Comparison of ENCODE assay signal across 28 mouse cellular contexts in the genomic region with DNA sequence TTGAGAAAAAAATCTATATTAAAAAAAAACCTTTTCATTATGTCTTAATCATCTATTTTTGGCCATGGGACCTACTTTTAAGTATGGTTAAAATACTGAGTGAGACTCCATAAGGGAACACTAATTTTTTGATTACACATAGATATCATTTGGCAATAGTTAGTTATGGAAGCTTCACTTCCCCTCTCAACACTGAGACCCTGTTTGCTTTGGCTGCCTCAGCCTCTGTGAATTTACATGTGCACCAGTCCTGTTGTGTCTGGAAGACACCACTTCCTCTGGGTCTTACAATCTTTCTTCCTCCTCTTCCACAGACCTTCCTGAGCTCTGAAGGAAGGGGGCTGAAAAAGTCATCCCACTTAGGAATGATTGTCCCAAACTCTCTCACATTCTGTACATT. TPM values are rescaled to one million over a fixed set of nuclear protein-coding genes. Genes with fewer than 3 reads are reported as not detected.
"Had no signal": no experiment of that assay in that cellular context is flagged by ENCODE, and none has a peak within 500 bp of the region (broad histone marks: within the 10 kb centered on the region; RNA-seq: fewer than 3 reads in every experiment).

No protein-coding gene starts in this region.

- DNase-seq: kidney, adult 18-20 months; kidney, adult 9 months; kidney, postnatal 14 days; kidney, postnatal 4 days; liver; lung, adult 18-20 months; lung, postnatal 10 days; lung, postnatal 36 days; right cerebral cortex, adult 18-20 months; right cerebral cortex, postnatal 14 days; right cerebral cortex, postnatal 4 days; thymus, postnatal 36 days had no signal

- H3K36me3 ChIP-seq: limb, embryonic 10.5 days; limb, embryonic 13.5 days; liver, embryonic 12.5 days; liver, embryonic 15.5 days; lung, embryonic 15.5 days; midbrain, embryonic 12.5 days; stomach, embryonic 15.5 days had no signal

- H3K4me3 ChIP-seq: limb, embryonic 10.5 days; limb, embryonic 13.5 days; liver, embryonic 12.5 days; liver, embryonic 15.5 days; lung, embryonic 15.5 days; midbrain, embryonic 12.5 days; stomach, embryonic 15.5 days had no signal

- H3K4me1 ChIP-seq: limb, embryonic 10.5 days; limb, embryonic 13.5 days; liver, embryonic 12.5 days; liver, embryonic 15.5 days; lung, embryonic 15.5 days; midbrain, embryonic 12.5 days; stomach, embryonic 15.5 days had no signal

- H3K9me3 ChIP-seq: limb, embryonic 10.5 days; limb, embryonic 13.5 days; liver, embryonic 12.5 days; liver, embryonic 15.5 days; lung, embryonic 15.5 days; midbrain, embryonic 12.5 days; stomach, embryonic 15.5 days had no signal

- ATAC-seq: intestine, embryonic 16.5 days; liver, embryonic 12.5 days; midbrain, embryonic 16.5 days had no signal

- H3K4me2 ChIP-seq: limb, embryonic 13.5 days; liver, embryonic 12.5 days; liver, embryonic 15.5 days; lung, embryonic 15.5 days; midbrain, embryonic 12.5 days; stomach, embryonic 15.5 days had no signal

- H3K27ac ChIP-seq: limb, embryonic 10.5 days; limb, embryonic 13.5 days; liver, embryonic 12.5 days; liver, embryonic 15.5 days; lung, embryonic 15.5 days; midbrain, embryonic 12.5 days; stomach, embryonic 15.5 days had no signal

- H3K9ac ChIP-seq: limb, embryonic 13.5 days; liver, embryonic 12.5 days; liver, embryonic 15.5 days; lung, embryonic 15.5 days; midbrain, embryonic 12.5 days; stomach, embryonic 15.5 days had no signal

- H3K27me3 ChIP-seq: limb, embryonic 13.5 days; liver, embryonic 12.5 days; liver, embryonic 15.5 days; lung, embryonic 15.5 days; midbrain, embryonic 12.5 days; stomach, embryonic 15.5 days had no signal

RNA-seq across cellular contexts. Expression of a gene that starts 11.1 kb away (rescaled TPM):
- total RNA-seq: layer of hippocampus, adult 18-20 months; layer of hippocampus, postnatal 14 days; left cerebral cortex, adult 18-20 months; left cerebral cortex, postnatal 25 days had no signal
- polyA plus RNA-seq: intestine, embryonic 16.5 days; liver, embryonic 12.5 days; liver, embryonic 15.5 days; lung, embryonic 15.5 days; midbrain, embryonic 12.5 days; midbrain, embryonic 16.5 days; neural tube, embryonic 11.5 days; neural tube, embryonic 14.5 days; stomach, embryonic 15.5 days; urinary bladder, adult 2 months had no signal
